Mouse (Mus musculus) CH12.LX (cell line): ENCODE results near the gene Evi2a. TPM values are rescaled to one million over a fixed set of nuclear protein-coding genes. Genes with fewer than 3 reads are reported as not detected.

Experiments used
- DNase-seq: peaks from one replicate; pipeline ENCODE4 v3.0.0-alpha.2; 2013; ENCODE audit errors: extremely low read depth
- H3K27ac ChIP-seq: 2 replicates; pipeline ENCODE4 v1.5.1; 2012; ENCODE audit warnings: low read depth, mild to moderate bottlenecking, control low read depth, moderate library complexity; ENCODE audit not compliant: insufficient read depth
- H3K27me3 ChIP-seq: replicated peaks from 2 replicates; pipeline ENCODE3; 2012; ENCODE audit warnings: inconsistent platforms
- H3K36me3 ChIP-seq, 2 experiments: replicated peaks in 1 of 2; 2 replicates each; pipeline versions ENCODE3 to v1.6.1; 2012; ENCODE audit warnings: inconsistent platforms in 1 of 2, low read length in 1 of 2, mild to moderate bottlenecking in 1 of 2, mixed read lengths in 1 of 2, moderate library complexity in 1 of 2; ENCODE audit not compliant: control insufficient read depth in 1 of 2, insufficient read depth in 1 of 2
- H3K4me1 ChIP-seq, 2 experiments: 2 replicates each; pipeline ENCODE4 v1.6.1; 2012; ENCODE audit warnings: inconsistent platforms in 1 of 2, moderate library complexity in 1 of 2; ENCODE audit not compliant: insufficient read depth in 2 of 2, control insufficient read depth in 1 of 2
- H3K4me2 ChIP-seq: 2 replicates; pipeline ENCODE4 v1.6.1; 2012; ENCODE audit warnings: low read depth, mild to moderate bottlenecking, control low read depth; ENCODE audit not compliant: poor library complexity, insufficient read depth, severe bottlenecking
- H3K4me3 ChIP-seq, 3 experiments: fragments of 150-350 bp in 1 of 3; sonication (generic) in 1 of 3; replicated peaks in 1 of 3; 2 replicates each; pipeline versions ENCODE3 to v1.5.1; 2011 to 2012; ENCODE audit warnings: low read depth in 2 of 3, low read length in 2 of 3, mild to moderate bottlenecking in 2 of 3, moderate library complexity in 2 of 3, control low read depth in 1 of 3, improper control_type of control experiment in 1 of 3, inconsistent platforms in 1 of 3, mixed read lengths in 1 of 3; ENCODE audit not compliant: poor library complexity in 1 of 3
- H3K79me2 ChIP-seq: replicated peaks from 2 replicates; pipeline ENCODE4 v1.6.1; 2012; ENCODE audit warnings: mild to moderate bottlenecking, moderate library complexity; ENCODE audit not compliant: control insufficient read depth, poor library complexity, insufficient read depth, severe bottlenecking; ENCODE audit errors: extremely low read depth
- H3K9ac ChIP-seq: 2 replicates; pipeline ENCODE4 v1.6.1; 2012; ENCODE audit warnings: low read depth, mild to moderate bottlenecking, control low read depth, moderate library complexity; ENCODE audit not compliant: insufficient read depth
- H3K9me3 ChIP-seq: replicated peaks from 2 replicates; pipeline ENCODE3; 2012; ENCODE audit warnings: low read length, inconsistent platforms, mixed read lengths
- BHLHE40 ChIP-seq: IDR thresholded peaks from 2 replicates; pipeline ENCODE4 v1.6.1; 2011; ENCODE audit warnings: mild to moderate bottlenecking, low read depth, low read length, improper control_type of control experiment
- CHD1 ChIP-seq: IDR thresholded peaks from 2 replicates; pipeline ENCODE4 v1.6.1; 2012; ENCODE audit warnings: low read depth, low read length, improper control_type of control experiment, inconsistent platforms
- CTCF ChIP-seq, 2 experiments: IDR thresholded peaks in 1 of 2; conservative IDR thresholded peaks in 1 of 2; 2 replicates each; pipeline ENCODE4 v1.5.1; 2011 to 2012; ENCODE audit warnings: low read depth in 2 of 2, low read length in 2 of 2, improper control_type of control experiment in 1 of 2, inconsistent platforms in 1 of 2, mild to moderate bottlenecking in 1 of 2, moderate library complexity in 1 of 2
- ELF1 ChIP-seq: IDR thresholded peaks from 2 replicates; pipeline ENCODE4 v1.6.1; 2014; ENCODE audit warnings: low read depth, mild to moderate bottlenecking, inconsistent platforms, low read length, improper control_type of control experiment
- ETS1 ChIP-seq: conservative IDR thresholded peaks from 2 replicates; pipeline ENCODE4 v1.6.1; 2012; ENCODE audit warnings: low read depth, mild to moderate bottlenecking, inconsistent platforms, low read length, improper control_type of control experiment, moderate library complexity
- GABPA ChIP-seq: IDR thresholded peaks from 2 replicates; pipeline ENCODE4 v1.6.1; 2012; ENCODE audit warnings: low read depth, low read length, improper control_type of control experiment, inconsistent platforms; ENCODE audit not compliant: insufficient replicate concordance
- HCFC1 ChIP-seq: IDR thresholded peaks from 2 replicates; pipeline ENCODE4 v1.6.1; 2012; ENCODE audit warnings: low read depth, mild to moderate bottlenecking, inconsistent platforms, low read length, improper control_type of control experiment
- IRF4 ChIP-seq: IDR thresholded peaks from 2 replicates; pipeline ENCODE4 v1.6.1; 2014; ENCODE audit warnings: low read depth, mild to moderate bottlenecking, inconsistent platforms, low read length, improper control_type of control experiment
- JUND ChIP-seq: conservative IDR thresholded peaks from 2 replicates; pipeline ENCODE4 v1.6.1; 2011; ENCODE audit warnings: low read depth, low read length, improper control_type of control experiment
- MEF2A ChIP-seq: IDR thresholded peaks from 2 replicates; pipeline ENCODE4 v1.6.1; 2014; ENCODE audit warnings: low read depth, mild to moderate bottlenecking, inconsistent platforms, low read length, improper control_type of control experiment, borderline replicate concordance
- POLR2A ChIP-seq: IDR thresholded peaks from 2 replicates; pipeline ENCODE4 v1.6.1; 2011; ENCODE audit warnings: low read depth, mild to moderate bottlenecking, improper control_type of control experiment, low read length
- RAD21 ChIP-seq: IDR thresholded peaks from 2 replicates; pipeline ENCODE4 v1.6.1; 2011; ENCODE audit warnings: low read depth, mild to moderate bottlenecking, low read length, improper control_type of control experiment, moderate library complexity
- SMC3 ChIP-seq: IDR thresholded peaks from 2 replicates; pipeline ENCODE4 v1.6.1; 2011; ENCODE audit warnings: low read depth, low read length, improper control_type of control experiment
- TCF12 ChIP-seq: IDR thresholded peaks from 2 replicates; pipeline ENCODE4 v1.6.1; 2014; ENCODE audit warnings: low read depth, mild to moderate bottlenecking, inconsistent platforms, low read length, improper control_type of control experiment
- ZKSCAN1 ChIP-seq: IDR thresholded peaks from 2 replicates; pipeline ENCODE4 v1.6.1; 2012; ENCODE audit warnings: low read depth, inconsistent platforms, low read length, improper control_type of control experiment, borderline replicate concordance
- dilution Hi-C: fragments of 300-500 bp; cut with MboI; formaldehyde crosslinking; loops from 2 replicates; pipeline ENCODE4 v1.14.3; 2020; ENCODE audit warnings: low sequenced_read_pairs; ENCODE audit not compliant: extremely low pct_unique_long_range_greater_than_20kb, extremely low pct_ligation_motif_present
- in situ Hi-C: fragments of 300-500 bp; cut with MboI; formaldehyde crosslinking; loops from 3 replicates; pipeline ENCODE4 v1.14.3; 2019; ENCODE audit warnings: low sequenced_read_pairs, low pct_ligation_motif_present, low pct_unique_long_range_greater_than_20kb, mixed read lengths
- polyA plus RNA-seq: library from polyadenylated mRNA; unstranded; fragments of >175 nt; gene quantifications from 2 replicates; pipeline ENCODE4 v1.2.1, GENCODE M21; 2012; ENCODE audit warnings: low read depth; ENCODE audit not compliant: insufficient read length
- total RNA-seq, 2 experiments: library from RNA; depleted of rRNA; stranded (reverse); fragments of 300-350 nt in 1 of 2; fragments of >200 nt in 1 of 2; gene quantifications; 2 replicates each; pipeline ENCODE4 v1.2.3; 2012 to 2014

The Evi2a gene
- total and polyA plus RNA-seq, 3 experiments: 137 to 165 (median 140) TPM

DNA sequence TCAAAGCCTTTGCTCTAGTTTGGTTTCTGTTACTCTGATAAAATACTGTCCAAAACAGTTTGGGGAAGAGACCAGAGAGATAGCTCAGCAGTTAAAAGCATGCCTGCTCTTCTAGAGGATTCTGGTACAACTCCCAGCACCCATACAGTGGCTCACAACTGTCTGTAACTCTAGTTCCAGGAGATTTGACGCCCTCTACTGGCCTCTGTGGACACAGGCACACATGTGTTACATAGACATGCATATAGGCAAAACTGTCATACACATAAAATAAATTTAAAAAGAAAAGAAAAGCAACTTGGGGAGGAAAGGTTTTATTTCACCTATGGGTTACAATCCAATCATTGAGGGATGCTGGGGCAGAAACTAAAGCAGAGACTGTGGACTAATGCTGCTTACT is 36.5 kb upstream of the Evi2a start:
- TF ChIP-seq CTCF (conservative IDR thresholded peaks at IDR 0.05 in 1 of 2, IDR thresholded peaks at IDR 0.05 in 1 of 2; ENCODE audit: low read depth in 2 of 2, low read length in 2 of 2) (peak in 1 of 2 experiments; percentile 36; a peak in 2 of 4 replicates), RAD21 (peak; percentile 24), ELF1 (no peak), TCF12 (no peak), IRF4 (no peak), MEF2A (no peak), ETS1 (no peak), ZKSCAN1 (no peak), SMC3 (peak; percentile 15; the same call in 1 of the 2 replicates), POLR2A (no peak), JUND (no peak), CHD1 (no peak), HCFC1 (no peak)
- dilution Hi-C loops: no loop called here
- H3K9ac ChIP-seq: no peak overlapping the region
- H3K27me3 ChIP-seq: no peaks in the 10 kb centered on the region
- peaks cover 3% of the 10 kb centered on the region for H3K9me3 ChIP-seq
- peaks cover 42 to 79% of the 10 kb centered on the region in 2 experiments for H3K36me3 ChIP-seq
- in situ Hi-C loops: no loop called here
- DNase-seq: no peak
- no peaks in the 10 kb centered on the region for H3K79me2 ChIP-seq
- no peak overlapping the region for H3K4me2 ChIP-seq
- H3K27ac ChIP-seq: no peak overlapping the region
- H3K4me1 ChIP-seq: peaks cover 5 to 39% of the 10 kb centered on the region in 2 experiments
- H3K4me3 ChIP-seq: no peak overlapping the region

DNA sequence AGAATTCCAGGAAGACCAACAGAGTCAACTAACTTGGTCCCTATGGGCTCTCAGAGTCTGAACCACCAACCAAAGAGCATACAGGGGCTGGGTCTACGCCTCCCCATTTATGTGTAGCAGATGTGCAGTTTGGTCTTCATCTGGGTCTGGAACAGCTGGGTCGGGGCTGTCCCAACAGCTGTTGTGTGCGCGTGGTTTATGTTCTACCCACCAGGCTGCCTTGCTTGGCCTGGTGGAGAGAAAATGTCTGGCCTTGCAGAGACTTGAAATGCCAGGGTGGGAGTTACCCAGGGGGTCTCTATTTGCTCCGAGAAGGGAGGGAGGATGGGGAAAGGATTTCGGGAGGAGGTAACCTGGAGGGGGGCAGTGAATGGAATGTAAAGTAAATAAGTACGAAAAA is 33.1 kb upstream of the Evi2a start:
- Histone ChIP-seq H3K4me3 (no peak overlapping the region), H3K27ac (no peak overlapping the region), H3K4me2 (no peak overlapping the region), H3K36me3 (peaks cover 48 to 82% of the 10 kb centered on the region in 2 experiments), H3K79me2 (no peaks in the 10 kb centered on the region), H3K4me1 (peaks cover 5 to 17% of the 10 kb centered on the region in 2 experiments), H3K27me3 (no peaks in the 10 kb centered on the region), H3K9ac (no peak overlapping the region), H3K9me3 (peaks cover 3% of the 10 kb centered on the region)
- no peak for DNase-seq
- in situ Hi-C loops: no loop called here
- TF ChIP-seq BHLHE40 (0 out of 2 replicates have a peak, but pooled peaks have one; percentile 7), GABPA (no peak), TCF12 (0 out of 2 replicates have a peak, but pooled peaks have one; percentile 47), ETS1 (peak; percentile 59)
- dilution Hi-C loops: no loop called here
